Mouse (Mus musculus): ENCODE results near the gene Runx2. TPM values are rescaled to one million over a fixed set of nuclear protein-coding genes. Genes with fewer than 3 reads are reported as not detected.

Runx2 gene
- total RNA-seq, 1 experiment: 0.71 TPM

- in situ Hi-C loops (cut with MboI; ENCODE audit: low sequenced_read_pairs in 2 of 2, unreplicated experiment in 2 of 2): loop anchor here in 1 of 2 experiments (25.0 kb wide), 1 partner anchor 472 kb away; no protein-coding TSS in a partner anchor
- Histone ChIP-seq H3K9ac (ENCODE audit: insufficient read depth, low read depth, low read length, poor library complexity, severe bottlenecking) (no peak overlapping the region), H3K9me3 (ENCODE audit: control insufficient read depth, insufficient read depth, low read depth, low read length) (no peaks in the 10 kb centered on the region), H3K4me3 (ENCODE audit: insufficient read depth in 1 of 2, low read depth in 1 of 2, low read length in 2 of 2, poor library complexity in 1 of 2, severe bottlenecking in 1 of 2) (peak overlapping the region; percentile 62 to 65), H3K4me1 (ENCODE audit: control insufficient read depth in 2 of 2, insufficient read depth in 2 of 2, low read length in 2 of 2, poor library complexity in 1 of 2) (no peaks in the 10 kb centered on the region), H3K36me3 (ENCODE audit: control insufficient read depth, insufficient read depth, low read length, poor library complexity, severe bottlenecking) (no peaks in the 10 kb centered on the region), H3K27ac (ENCODE audit: insufficient read depth, low read depth, low read length, poor library complexity, severe bottlenecking) (no peak overlapping the region)
- DNase-seq (ENCODE audit: low read depth, low spot score): peak; percentile 22
- TF ChIP-seq ZNF384 (IDR thresholded peaks at IDR 0.05; ENCODE audit: low read depth, low read length) (no peak), CHD2 (IDR thresholded peaks at IDR 0.05; ENCODE audit: low read depth, low read length) (no peak), HCFC1 (IDR thresholded peaks at IDR 0.05; ENCODE audit: borderline replicate concordance, insufficient read depth, low read length) (no peak), ZC3H11A (IDR thresholded peaks at IDR 0.05; ENCODE audit: borderline replicate concordance, low read depth, low read length) (no peak), MAFK (IDR thresholded peaks at IDR 0.05; ENCODE audit: insufficient read depth, low read depth, low read length) (no peak)
Measured at GRCm38 (mm10) chr17:44734501-44735222, 79.9 kb downstream of the Runx2 start.

- Histone ChIP-seq H3K4me3 (ENCODE audit: insufficient read depth in 1 of 2, low read depth in 1 of 2, low read length in 2 of 2, poor library complexity in 1 of 2, severe bottlenecking in 1 of 2) (peak overlapping the region; percentile 62 to 65), H3K27ac (ENCODE audit: insufficient read depth, low read depth, low read length, poor library complexity, severe bottlenecking) (no peak overlapping the region), H3K4me1 (ENCODE audit: control insufficient read depth in 2 of 2, insufficient read depth in 2 of 2, low read length in 2 of 2, poor library complexity in 1 of 2) (no peaks in the 10 kb centered on the region), H3K9me3 (ENCODE audit: control insufficient read depth, insufficient read depth, low read depth, low read length) (no peaks in the 10 kb centered on the region), H3K9ac (ENCODE audit: insufficient read depth, low read depth, low read length, poor library complexity, severe bottlenecking) (no peak overlapping the region), H3K36me3 (ENCODE audit: control insufficient read depth, insufficient read depth, low read length, poor library complexity, severe bottlenecking) (no peaks in the 10 kb centered on the region)
- no peak for TF ChIP-seq CHD2 (IDR thresholded peaks at IDR 0.05; ENCODE audit: low read depth, low read length)
- no peak for TF ChIP-seq ZC3H11A (IDR thresholded peaks at IDR 0.05; ENCODE audit: borderline replicate concordance, low read depth, low read length)
- no peak for TF ChIP-seq ZNF384 (IDR thresholded peaks at IDR 0.05; ENCODE audit: low read depth, low read length)
- TF ChIP-seq HCFC1 (IDR thresholded peaks at IDR 0.05; ENCODE audit: borderline replicate concordance, insufficient read depth, low read length): no peak
- TF ChIP-seq MAFK (IDR thresholded peaks at IDR 0.05; ENCODE audit: insufficient read depth, low read depth, low read length): no peak
- in situ Hi-C loops (cut with MboI; ENCODE audit: low sequenced_read_pairs in 2 of 2, unreplicated experiment in 2 of 2): loop anchor here in 1 of 2 experiments (25.0 kb wide), 1 partner anchor 471 kb away; no protein-coding TSS in a partner anchor
- no peak for DNase-seq (ENCODE audit: low read depth, low spot score)
Measured at GRCm38 (mm10) chr17:44733544-44734310, 80.9 kb downstream of the Runx2 start.

- Histone ChIP-seq H3K9ac (ENCODE audit: insufficient read depth, low read depth, low read length, poor library complexity, severe bottlenecking) (no peak overlapping the region), H3K4me3 (ENCODE audit: insufficient read depth in 1 of 2, low read depth in 1 of 2, low read length in 2 of 2, poor library complexity in 1 of 2, severe bottlenecking in 1 of 2) (no peak overlapping the region), H3K36me3 (ENCODE audit: control insufficient read depth, insufficient read depth, low read length, poor library complexity, severe bottlenecking) (no peaks in the 10 kb centered on the region), H3K4me1 (ENCODE audit: control insufficient read depth in 2 of 2, insufficient read depth in 2 of 2, low read length in 2 of 2, poor library complexity in 1 of 2) (no peaks in the 10 kb centered on the region), H3K9me3 (ENCODE audit: control insufficient read depth, insufficient read depth, low read depth, low read length) (no peaks in the 10 kb centered on the region), H3K27ac (ENCODE audit: insufficient read depth, low read depth, low read length, poor library complexity, severe bottlenecking) (no peak overlapping the region)
- no peak for DNase-seq (ENCODE audit: low read depth, low spot score)
- in situ Hi-C loops (cut with MboI; ENCODE audit: low sequenced_read_pairs in 2 of 2, unreplicated experiment in 2 of 2): loop anchor here in 1 of 2 experiments (25.0 kb wide), 1 partner anchor 466 kb away; no protein-coding TSS in a partner anchor
- TF ChIP-seq CHD2 (IDR thresholded peaks at IDR 0.05; ENCODE audit: low read depth, low read length): no peak
- TF ChIP-seq HCFC1 (IDR thresholded peaks at IDR 0.05; ENCODE audit: borderline replicate concordance, insufficient read depth, low read length): no peak
- TF ChIP-seq MAFK (IDR thresholded peaks at IDR 0.05; ENCODE audit: insufficient read depth, low read depth, low read length): no peak
- TF ChIP-seq ZNF384 (IDR thresholded peaks at IDR 0.05; ENCODE audit: low read depth, low read length): no peak
- no peak for TF ChIP-seq ZC3H11A (IDR thresholded peaks at IDR 0.05; ENCODE audit: borderline replicate concordance, low read depth, low read length)
Measured at GRCm38 (mm10) chr17:44728464-44728863, 86.1 kb downstream of the Runx2 start.

DNA sequence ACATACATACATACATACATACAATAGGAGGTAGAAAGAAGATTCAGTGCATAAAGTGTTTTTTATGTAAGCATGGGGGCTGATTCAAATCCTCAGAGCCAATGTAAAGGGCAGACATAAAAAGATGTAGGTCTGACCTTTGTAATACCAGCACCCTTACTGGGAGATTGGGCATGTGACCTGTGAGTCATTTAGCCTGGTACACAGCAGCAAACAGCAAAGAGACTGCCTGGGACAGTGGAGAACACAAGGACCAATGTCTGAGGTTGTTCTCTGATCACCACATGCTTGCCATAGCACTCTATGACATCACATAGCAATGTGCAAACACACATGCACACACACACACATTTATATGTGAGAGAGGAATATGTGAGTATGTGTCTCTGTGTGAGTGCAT lies 86.9 kb downstream of the Runx2 start:
- no peak for DNase-seq (ENCODE audit: low read depth, low spot score)
- Histone ChIP-seq H3K36me3 (ENCODE audit: control insufficient read depth, insufficient read depth, low read length, poor library complexity, severe bottlenecking) (no peaks in the 10 kb centered on the region), H3K4me1 (ENCODE audit: control insufficient read depth in 2 of 2, insufficient read depth in 2 of 2, low read length in 2 of 2, poor library complexity in 1 of 2) (no peaks in the 10 kb centered on the region), H3K27ac (ENCODE audit: insufficient read depth, low read depth, low read length, poor library complexity, severe bottlenecking) (no peak overlapping the region), H3K4me3 (ENCODE audit: insufficient read depth in 1 of 2, low read depth in 1 of 2, low read length in 2 of 2, poor library complexity in 1 of 2, severe bottlenecking in 1 of 2) (no peak overlapping the region), H3K9ac (ENCODE audit: insufficient read depth, low read depth, low read length, poor library complexity, severe bottlenecking) (no peak overlapping the region), H3K9me3 (ENCODE audit: control insufficient read depth, insufficient read depth, low read depth, low read length) (no peaks in the 10 kb centered on the region)
- TF ChIP-seq CHD2 (IDR thresholded peaks at IDR 0.05; ENCODE audit: low read depth, low read length): no peak
- TF ChIP-seq HCFC1 (IDR thresholded peaks at IDR 0.05; ENCODE audit: borderline replicate concordance, insufficient read depth, low read length): no peak
- no peak for TF ChIP-seq MAFK (IDR thresholded peaks at IDR 0.05; ENCODE audit: insufficient read depth, low read depth, low read length)
- TF ChIP-seq ZC3H11A (IDR thresholded peaks at IDR 0.05; ENCODE audit: borderline replicate concordance, low read depth, low read length): no peak
- no peak for TF ChIP-seq ZNF384 (IDR thresholded peaks at IDR 0.05; ENCODE audit: low read depth, low read length)
- in situ Hi-C loops (cut with MboI; ENCODE audit: low sequenced_read_pairs in 2 of 2, unreplicated experiment in 2 of 2): loop anchor here in 1 of 2 experiments (25.0 kb wide), 1 partner anchor 465 kb away; no protein-coding TSS in a partner anchor

All from ES-E14 (cell line).